Mouse (Mus musculus): Measurements from ENCODE around the gene Enthd1. TPM values are rescaled to one million over a fixed set of nuclear protein-coding genes. Genes with fewer than 3 reads are reported as not detected.

Gene Enthd1
- not detected for polyA plus RNA-seq (2012; fragmentation: generic; extraction: Trizol)

- Histone ChIP-seq H3K4me2 (ENCODE audit: low read depth) (no peak within 1 kb of the TSS), H3K27me3 (ENCODE audit: control insufficient read depth, insufficient read depth, insufficient read length) (peaks cover 2% of the 10 kb centered on the region), H3ac (ENCODE audit: control insufficient read depth, insufficient read length) (no peak within 1 kb of the TSS), H3K79me2 (ENCODE audit: control insufficient read depth, insufficient read depth) (no peaks in the 10 kb centered on the region), H3K4me3 (no peak within 1 kb of the TSS), H3K36me3 (ENCODE audit: control insufficient read depth, insufficient read depth) (no peaks in the 10 kb centered on the region)
- TF ChIP-seq MYOG (IDR thresholded peaks at IDR 0.05; ENCODE audit: control insufficient read depth in 1 of 3, insufficient read depth in 1 of 3, insufficient read length in 2 of 3, low read depth in 2 of 3) (no peak), TCF3 (IDR thresholded peaks at IDR 0.05; ENCODE audit: insufficient read length, low read depth) (no peak), POLR2AphosphoS2 (IDR thresholded peaks at IDR 0.05; ENCODE audit: insufficient read length, low read depth) (no peak), REST (IDR thresholded peaks at IDR 0.05; ENCODE audit: insufficient read depth, insufficient read length) (no peak), MAX (IDR thresholded peaks at IDR 0.05; ENCODE audit: low read depth) (no peak), POLR2A (IDR thresholded peaks at IDR 0.05; ENCODE audit: insufficient read length, low read depth) (no peak), E2F4 (IDR thresholded peaks at IDR 0.05; ENCODE audit: insufficient read depth) (no peak), MYOD1 (IDR thresholded peaks at IDR 0.05; ENCODE audit: control insufficient read depth in 1 of 3, insufficient read length in 2 of 3, low read depth in 2 of 3) (no peak), SRF (IDR thresholded peaks at IDR 0.05; ENCODE audit: control insufficient read depth, insufficient read length, low read depth) (no peak), TCF12 (IDR thresholded peaks at IDR 0.05; ENCODE audit: insufficient read depth, poor library complexity, severe bottlenecking) (no peak), USF1 (IDR thresholded peaks at IDR 0.05; ENCODE audit: low read depth) (no peak), CEBPB (IDR thresholded peaks at IDR 0.05; ENCODE audit: insufficient read depth, poor library complexity, severe bottlenecking) (no peak)
These were observed at the start of gene Enthd1 for GRCm38 (mm10) chr15:80565106-80565665. TSS of gene Enthd1 (minus strand) at chr15:80565156.

GRCm38 (mm10) chr15:80613904-80614303 is 48.9 kb upstream of the Enthd1 start:
- TF ChIP-seq CEBPB (IDR thresholded peaks at IDR 0.05; ENCODE audit: insufficient read depth, poor library complexity, severe bottlenecking) = no peak
- no peak for TF ChIP-seq POLR2AphosphoS2 (IDR thresholded peaks at IDR 0.05; ENCODE audit: insufficient read length, low read depth)
- no peak for TF ChIP-seq MYOD1 (IDR thresholded peaks at IDR 0.05; ENCODE audit: control insufficient read depth in 1 of 3, insufficient read length in 2 of 3, low read depth in 2 of 3)
- TF ChIP-seq REST (IDR thresholded peaks at IDR 0.05; ENCODE audit: insufficient read depth, insufficient read length) = no peak
- TF ChIP-seq E2F4 (IDR thresholded peaks at IDR 0.05; ENCODE audit: insufficient read depth) = no peak
- TF ChIP-seq USF1 (IDR thresholded peaks at IDR 0.05; ENCODE audit: low read depth) = no peak
- no peak for TF ChIP-seq TCF12 (IDR thresholded peaks at IDR 0.05; ENCODE audit: insufficient read depth, poor library complexity, severe bottlenecking)
- no peak for TF ChIP-seq SRF (IDR thresholded peaks at IDR 0.05; ENCODE audit: control insufficient read depth, insufficient read length, low read depth)
- no peak for TF ChIP-seq MAX (IDR thresholded peaks at IDR 0.05; ENCODE audit: low read depth)
- TF ChIP-seq POLR2A (IDR thresholded peaks at IDR 0.05; ENCODE audit: insufficient read length, low read depth) = no peak
- no peak for TF ChIP-seq MYOG (IDR thresholded peaks at IDR 0.05; ENCODE audit: control insufficient read depth in 1 of 3, insufficient read depth in 1 of 3, insufficient read length in 2 of 3, low read depth in 2 of 3)
- Histone ChIP-seq H3K4me2 (ENCODE audit: low read depth) (no peak overlapping the region), H3ac (ENCODE audit: control insufficient read depth, insufficient read length) (no peak overlapping the region), H3K27me3 (ENCODE audit: control insufficient read depth, insufficient read depth, insufficient read length) (peaks cover 29% of the 10 kb centered on the region), H3K4me3 (no peak overlapping the region), H3K79me2 (ENCODE audit: control insufficient read depth, insufficient read depth) (no peaks in the 10 kb centered on the region), H3K36me3 (ENCODE audit: control insufficient read depth, insufficient read depth) (no peaks in the 10 kb centered on the region)

GRCm38 (mm10) chr15:80611478-80611877 is 46.5 kb upstream of the Enthd1 start:
- H3K36me3 ChIP-seq (ENCODE audit: control insufficient read depth, insufficient read depth) = no peaks in the 10 kb centered on the region
- peaks cover 30% of the 10 kb centered on the region for H3K27me3 ChIP-seq (ENCODE audit: control insufficient read depth, insufficient read depth, insufficient read length)
- no peaks in the 10 kb centered on the region for H3K79me2 ChIP-seq (ENCODE audit: control insufficient read depth, insufficient read depth)
- no peak overlapping the region for H3K4me3 ChIP-seq
- no peak overlapping the region for H3ac ChIP-seq (ENCODE audit: control insufficient read depth, insufficient read length)
- no peak for TF ChIP-seq USF1 (IDR thresholded peaks at IDR 0.05; ENCODE audit: low read depth)
- TF ChIP-seq SRF (IDR thresholded peaks at IDR 0.05; ENCODE audit: control insufficient read depth, insufficient read length, low read depth) = no peak
- no peak for TF ChIP-seq TCF12 (IDR thresholded peaks at IDR 0.05; ENCODE audit: insufficient read depth, poor library complexity, severe bottlenecking)
- TF ChIP-seq MYOG (IDR thresholded peaks at IDR 0.05; ENCODE audit: control insufficient read depth in 1 of 3, insufficient read depth in 1 of 3, insufficient read length in 2 of 3, low read depth in 2 of 3) = no peak
- TF ChIP-seq POLR2A (IDR thresholded peaks at IDR 0.05; ENCODE audit: insufficient read length, low read depth) = no peak
- TF ChIP-seq CEBPB (IDR thresholded peaks at IDR 0.05; ENCODE audit: insufficient read depth, poor library complexity, severe bottlenecking) = no peak
- no peak for TF ChIP-seq MYOD1 (IDR thresholded peaks at IDR 0.05; ENCODE audit: control insufficient read depth in 1 of 3, insufficient read length in 2 of 3, low read depth in 2 of 3)
- no peak for TF ChIP-seq E2F4 (IDR thresholded peaks at IDR 0.05; ENCODE audit: insufficient read depth)
- TF ChIP-seq MAX (IDR thresholded peaks at IDR 0.05; ENCODE audit: low read depth) = no peak
- TF ChIP-seq TCF3 (IDR thresholded peaks at IDR 0.05; ENCODE audit: insufficient read length, low read depth) = no peak
- no peak for TF ChIP-seq POLR2AphosphoS2 (IDR thresholded peaks at IDR 0.05; ENCODE audit: insufficient read length, low read depth)
- TF ChIP-seq REST (IDR thresholded peaks at IDR 0.05; ENCODE audit: insufficient read depth, insufficient read length) = no peak
- H3K4me2 ChIP-seq (ENCODE audit: low read depth) = no peak overlapping the region

- peaks cover 28% of the 10 kb centered on the region for H3K27me3 ChIP-seq (ENCODE audit: control insufficient read depth, insufficient read depth, insufficient read length)
- no peaks in the 10 kb centered on the region for H3K79me2 ChIP-seq (ENCODE audit: control insufficient read depth, insufficient read depth)
- no peak overlapping the region for H3K4me2 ChIP-seq (ENCODE audit: low read depth)
- H3K4me3 ChIP-seq = no peak overlapping the region
- H3K36me3 ChIP-seq (ENCODE audit: control insufficient read depth, insufficient read depth) = no peaks in the 10 kb centered on the region
- TF ChIP-seq MYOG (IDR thresholded peaks at IDR 0.05; ENCODE audit: control insufficient read depth in 1 of 3, insufficient read depth in 1 of 3, insufficient read length in 2 of 3, low read depth in 2 of 3) (no peak), E2F4 (IDR thresholded peaks at IDR 0.05; ENCODE audit: insufficient read depth) (no peak), USF1 (IDR thresholded peaks at IDR 0.05; ENCODE audit: low read depth) (no peak)
- H3ac ChIP-seq (ENCODE audit: control insufficient read depth, insufficient read length) = no peak overlapping the region
These were observed 45.4 kb upstream of the Enthd1 start for GRCm38 (mm10) chr15:80610335-80610734.

GRCm38 (mm10) chr15:80607970-80608369 is 43.0 kb upstream of the Enthd1 start:
- peaks cover 24% of the 10 kb centered on the region for H3K27me3 ChIP-seq (ENCODE audit: control insufficient read depth, insufficient read depth, insufficient read length)

More at GRCm38 (mm10) chr15:80607970-80608369, 43.0 kb upstream of the Enthd1 start:
- Histone ChIP-seq H3K4me3 (no peak overlapping the region), H3K36me3 (ENCODE audit: control insufficient read depth, insufficient read depth) (no peaks in the 10 kb centered on the region), H3K4me2 (ENCODE audit: low read depth) (no peak overlapping the region), H3K79me2 (ENCODE audit: control insufficient read depth, insufficient read depth) (no peaks in the 10 kb centered on the region), H3ac (ENCODE audit: control insufficient read depth, insufficient read length) (no peak overlapping the region)
- TF ChIP-seq MYOD1 (IDR thresholded peaks at IDR 0.05; ENCODE audit: control insufficient read depth in 1 of 3, insufficient read length in 2 of 3, low read depth in 2 of 3) = no peak
- no peak for TF ChIP-seq POLR2AphosphoS2 (IDR thresholded peaks at IDR 0.05; ENCODE audit: insufficient read length, low read depth)
- TF ChIP-seq SRF (IDR thresholded peaks at IDR 0.05; ENCODE audit: control insufficient read depth, insufficient read length, low read depth) = no peak
